Mouse (Mus musculus) kidney, adult 2 months (tissue): ENCODE measurements at regions not wholly inside any gene's neighbourhood (a gene's known extent, or its start where the extent isn't known, plus 50 kb on each side); places are given as distances from the start of the nearest gene placed in this dataset.

Source experiments
- CTCF ChIP-seq: fragments of 200-500 bp; conservative IDR thresholded peaks from 2 replicates; pipeline ENCODE4 v1.5.1; 2011; ENCODE audit warnings: low read depth, mild to moderate bottlenecking, control low read depth, low read length, moderate library complexity, mixed read lengths; ENCODE audit not compliant: insufficient read depth, insufficient read length
- POLR2A ChIP-seq: fragments of 200-500 bp; IDR thresholded peaks from one replicate; pipeline ENCODE4 v1.6.1; 2011; ENCODE audit warnings: low read depth, low read length, control low read depth

GRCm38 (mm10) chr10:111801794-111802359 is 170.6 kb upstream of the Krr1 start:
- TF ChIP-seq POLR2A, result no peak
- TF ChIP-seq CTCF, result no peak
